Mouse (Mus musculus) common myeloid progenitor, adult 5-6 weeks (primary cell): ENCODE results near the gene Bmper. TPM values are rescaled to one million over a fixed set of nuclear protein-coding genes. Genes with fewer than 3 reads are reported as not detected.

Experiments
- ATAC-seq: replicated peaks from 2 replicates; pipeline ENCODE4 v1.8.0; 2016; ENCODE audit warnings: low read depth, mild to moderate bottlenecking, moderate TSS enrichment, inconsistent platforms; ENCODE audit not compliant: poor library complexity, severe bottlenecking
- total RNA-seq: library from RNA; stranded (forward); fragments of 200-1000, 187-1606 nt; gene quantifications from 2 replicates; pipeline ENCODE4 v1.2.3, GENCODE M21; 2017

Gene Bmper
- total RNA-seq, 1 experiment from 2014 or later = not detected

GRCm38 (mm10) chr9:23233464-23234121, 10.7 kb downstream of the Bmper start:
- ATAC-seq = no peak

DNA sequence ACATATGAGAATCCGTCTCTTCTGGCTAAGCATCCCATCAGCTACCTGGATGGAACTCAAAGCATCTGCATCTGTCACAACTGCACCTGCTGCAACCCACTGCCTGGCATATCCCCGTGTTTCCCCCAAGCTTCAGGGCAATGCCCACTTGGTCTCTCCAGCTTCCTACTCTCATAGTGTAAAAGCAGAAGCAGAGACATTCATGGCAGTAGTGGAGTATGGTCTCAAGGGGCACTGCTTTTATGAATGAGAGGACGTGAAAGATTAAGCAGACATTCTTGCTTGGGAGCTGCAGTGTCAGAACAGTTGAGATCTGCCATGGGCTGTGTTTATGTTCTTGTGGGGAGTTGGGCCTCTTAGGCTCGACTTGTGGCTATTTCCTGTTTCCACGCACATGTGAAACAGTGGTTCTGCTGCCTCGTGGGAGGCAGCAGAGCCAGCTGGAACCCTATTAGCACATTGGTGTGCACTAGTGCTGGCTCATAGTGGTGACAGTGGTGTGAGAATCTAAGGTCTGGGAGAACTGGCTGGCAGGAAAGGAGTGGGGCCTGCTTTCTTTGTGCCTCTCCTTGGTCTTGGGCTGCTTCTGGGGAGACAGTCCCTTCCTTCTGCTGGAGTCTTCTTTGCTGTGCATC, 12.6 kb downstream of the Bmper start:
- ATAC-seq = peak; percentile 71

- ATAC-seq = no peak
These were observed 13.9 kb downstream of the Bmper start for GRCm38 (mm10) chr9:23236635-23237279.

DNA sequence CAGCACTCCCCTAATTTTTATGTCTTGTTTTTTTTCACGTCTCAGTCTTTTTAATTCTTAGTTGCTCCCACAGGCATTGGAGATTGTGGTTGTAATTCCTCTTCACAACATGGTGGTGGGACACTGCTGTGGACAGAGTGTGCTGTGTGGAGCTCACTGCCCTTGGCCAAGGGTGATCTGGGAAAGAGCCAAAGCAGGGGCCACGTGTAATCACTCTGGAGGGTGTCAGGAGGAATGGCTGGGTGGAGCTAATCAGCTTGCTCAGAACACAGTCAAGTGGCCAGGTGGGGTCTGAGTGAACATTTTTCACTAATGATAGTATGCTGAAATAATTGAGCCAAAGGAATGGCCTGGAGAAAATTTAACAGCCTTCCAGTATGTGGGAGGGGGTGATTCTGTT, 16.1 kb downstream of the Bmper start:
- ATAC-seq = no peak

DNA sequence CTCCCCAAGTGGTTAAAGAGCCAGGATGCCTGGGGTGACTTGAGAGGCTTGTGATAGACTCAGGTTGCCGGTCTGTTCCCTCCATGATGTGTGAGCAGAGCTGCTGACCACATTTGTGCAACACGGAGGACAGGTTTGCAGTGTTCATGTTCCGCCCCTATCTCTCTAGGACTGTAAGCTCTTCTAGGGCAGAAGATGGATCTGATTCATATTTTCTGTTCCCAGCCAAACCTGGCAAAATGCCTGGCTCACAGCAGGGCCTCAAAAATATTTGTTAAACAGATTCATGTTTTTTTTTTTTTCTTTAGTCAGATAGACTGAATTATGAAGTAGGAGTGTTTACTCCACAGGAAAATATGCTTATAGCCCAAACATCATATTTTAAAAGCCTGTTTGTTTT, 20.0 kb downstream of the Bmper start:
- ATAC-seq = no peak

DNA sequence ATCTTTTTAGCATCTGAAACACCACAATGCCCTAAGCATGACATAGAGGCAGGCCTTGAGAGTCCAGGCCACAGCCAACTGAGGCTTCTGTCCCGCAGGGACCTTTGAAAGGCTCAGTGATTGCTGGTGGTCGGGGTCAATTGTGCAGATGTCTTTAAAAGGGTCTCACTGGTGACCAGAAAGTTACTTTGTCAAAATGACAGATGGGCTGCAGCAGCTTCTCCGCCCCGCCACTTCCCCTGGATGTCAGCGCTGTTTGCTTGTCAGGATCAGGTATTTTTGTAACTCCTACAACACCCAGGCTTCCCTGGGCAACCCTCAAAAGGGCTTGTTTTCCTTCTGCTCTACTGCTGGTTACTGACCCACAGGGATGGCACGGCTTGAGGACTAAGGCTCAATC, 21.0 kb downstream of the Bmper start:
- no peak for ATAC-seq

DNA sequence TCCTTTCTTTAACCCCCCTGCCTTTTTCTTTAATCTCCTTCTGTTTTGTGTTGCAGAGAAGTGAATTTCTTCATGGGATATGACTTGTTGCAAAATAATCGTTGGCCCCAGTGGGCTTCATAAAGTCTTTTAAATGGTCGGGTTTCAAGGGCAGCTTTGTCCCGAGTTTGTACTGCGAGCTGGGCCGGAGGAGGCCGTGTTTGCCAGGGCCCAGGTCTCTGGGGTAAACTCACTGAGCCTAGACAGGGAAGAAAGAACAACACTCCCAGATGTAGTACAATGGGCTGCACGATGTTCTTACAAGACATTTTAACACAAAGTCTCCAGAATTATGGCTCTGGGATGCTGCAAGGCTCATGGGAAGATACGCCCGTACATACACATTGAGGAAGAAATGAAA, 23.5 kb downstream of the Bmper start:
- no peak for ATAC-seq

DNA sequence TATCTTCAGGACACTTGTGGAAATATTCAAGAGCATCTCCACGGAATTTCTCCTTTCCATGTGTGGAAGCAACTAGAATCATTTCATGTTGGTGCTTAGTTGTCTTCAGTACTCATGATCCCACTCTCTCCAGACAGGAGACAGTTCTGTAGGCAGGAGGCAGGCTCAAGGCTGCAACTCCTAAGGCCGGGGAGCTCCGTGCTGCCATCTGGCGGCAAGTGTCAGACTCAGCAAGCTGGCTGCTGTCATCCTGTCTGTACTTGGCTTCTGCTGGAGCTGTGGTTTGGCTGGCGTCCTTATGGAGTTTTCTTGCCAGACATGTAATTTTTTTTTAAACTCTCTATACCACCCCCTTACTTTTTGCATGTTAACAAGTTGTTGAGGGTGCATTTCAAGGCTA, 27.1 kb downstream of the Bmper start:
- peak; percentile 97 for ATAC-seq

GRCm38 (mm10) chr9:23251001-23251400, 28.1 kb downstream of the Bmper start:
- no peak for ATAC-seq

DNA sequence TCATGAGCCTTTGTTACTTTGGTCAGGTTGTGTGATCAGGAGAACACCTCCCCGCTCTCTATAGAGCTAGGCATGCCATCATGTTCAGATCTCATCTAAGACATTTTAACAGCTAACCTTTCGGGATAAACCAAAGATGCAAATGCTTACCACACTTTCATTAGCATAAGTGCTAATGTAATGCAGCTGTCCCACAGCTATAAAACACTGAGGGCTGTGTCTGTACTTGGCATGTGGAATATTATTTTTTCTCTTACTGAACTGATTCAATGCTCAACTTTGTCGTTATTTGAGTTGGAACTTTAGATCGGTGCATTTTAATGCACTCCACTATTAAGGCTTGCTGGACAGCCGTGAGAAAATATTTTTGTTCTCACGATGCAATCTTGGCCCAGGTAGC, 30.7 kb downstream of the Bmper start:
- no peak for ATAC-seq

GRCm38 (mm10) chr9:23254237-23255214, 31.6 kb downstream of the Bmper start:
- ATAC-seq = no peak

- ATAC-seq = no peak
These were observed 33.0 kb downstream of the Bmper start for GRCm38 (mm10) chr9:23255841-23256240.

GRCm38 (mm10) chr9:23256576-23256975, 33.7 kb downstream of the Bmper start:
- ATAC-seq = no peak

GRCm38 (mm10) chr9:23261834-23262233, 39.0 kb downstream of the Bmper start:
- ATAC-seq = no peak

DNA sequence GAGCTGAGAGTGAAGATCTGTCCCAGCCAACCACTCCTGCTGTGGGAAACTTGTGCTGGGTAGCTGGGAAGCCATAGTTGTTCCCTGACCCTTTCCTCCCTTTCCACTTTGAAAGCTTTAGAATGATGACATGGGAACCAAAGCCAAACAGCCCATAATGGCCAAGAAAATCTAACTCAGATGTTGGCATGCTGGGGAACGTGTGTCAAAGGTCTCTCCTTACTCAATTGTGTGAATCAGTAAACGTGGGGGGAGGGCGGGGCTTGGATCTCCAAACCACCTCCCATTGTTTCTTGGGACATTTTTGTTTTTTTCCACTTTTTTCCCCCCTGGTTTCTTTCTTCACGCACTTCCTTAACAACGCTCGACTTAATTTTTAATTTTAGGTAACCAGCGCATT, 40.0 kb downstream of the Bmper start:
- ATAC-seq = no peak

DNA sequence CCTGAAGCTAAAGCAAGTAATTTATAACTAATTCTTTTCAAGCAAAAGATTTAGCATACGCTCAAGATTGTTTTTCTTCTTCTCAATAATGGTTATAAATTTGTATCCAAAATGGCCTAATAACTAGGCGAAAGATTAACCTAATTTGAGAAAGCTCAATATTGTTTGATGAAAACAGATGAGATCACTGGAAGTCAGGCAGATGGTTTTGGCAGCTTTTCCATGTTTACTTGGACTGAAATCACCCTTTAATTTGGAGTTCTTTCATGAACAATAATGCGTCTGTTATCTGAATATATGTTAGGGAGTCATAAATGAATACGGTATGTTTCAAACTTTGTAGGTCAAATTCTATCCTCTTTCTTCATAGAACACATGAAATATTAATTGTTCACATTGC, 41.6 kb downstream of the Bmper start:
- ATAC-seq = no peak

DNA sequence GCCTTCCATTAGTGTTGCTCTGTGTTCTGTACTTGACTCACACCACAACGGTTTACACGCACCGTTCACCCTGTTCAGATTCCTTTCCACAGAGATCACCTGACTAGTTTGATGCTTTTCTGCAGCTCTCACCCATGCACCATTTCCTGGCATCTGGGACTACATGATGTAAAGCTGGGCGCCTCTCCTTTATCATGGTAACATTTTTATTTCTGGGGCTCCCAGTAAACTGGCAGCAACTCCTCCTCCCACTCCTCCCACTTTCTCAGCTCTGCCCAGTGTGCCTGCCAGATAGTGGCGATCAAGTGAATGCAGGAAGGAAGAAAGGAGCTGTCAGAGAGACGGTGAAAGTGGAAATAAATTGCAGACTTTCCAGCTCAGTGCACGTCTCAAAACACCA, 45.7 kb downstream of the Bmper start:
- peak; percentile 68 for ATAC-seq

- ATAC-seq = no peak
These were observed 46.2 kb downstream of the Bmper start for GRCm38 (mm10) chr9:23269087-23269486.

GRCm38 (mm10) chr9:23276244-23276643, 53.4 kb downstream of the Bmper start:
- 0 out of 2 replicates have a peak, but pooled peaks have one; percentile 22 for ATAC-seq

GRCm38 (mm10) chr9:23284940-23285460, 62.1 kb downstream of the Bmper start:
- ATAC-seq = no peak
